Mouse (Mus musculus) stomach, postnatal 0 days (tissue): ENCODE results near the gene Dazap2.

Experiments used
- CTCF ChIP-seq: IDR thresholded peaks from 2 replicates; pipeline ENCODE4 v1.5.1; 2016; ENCODE audit warnings: antibody characterized with exemption, low read depth, mild to moderate bottlenecking, moderate library complexity
- EP300 ChIP-seq: optimal IDR thresholded peaks from 2 replicates; pipeline ENCODE3; 2016; ENCODE audit warnings: antibody characterized with exemption

- TF ChIP-seq CTCF (no peak), EP300 (no peak)
Observed at GRCm38 (mm10) chr15:100624435-100624834, 9.3 kb downstream of the Dazap2 start.
